Mouse (Mus musculus): ENCODE results near the gene Tspan14.

DNA sequence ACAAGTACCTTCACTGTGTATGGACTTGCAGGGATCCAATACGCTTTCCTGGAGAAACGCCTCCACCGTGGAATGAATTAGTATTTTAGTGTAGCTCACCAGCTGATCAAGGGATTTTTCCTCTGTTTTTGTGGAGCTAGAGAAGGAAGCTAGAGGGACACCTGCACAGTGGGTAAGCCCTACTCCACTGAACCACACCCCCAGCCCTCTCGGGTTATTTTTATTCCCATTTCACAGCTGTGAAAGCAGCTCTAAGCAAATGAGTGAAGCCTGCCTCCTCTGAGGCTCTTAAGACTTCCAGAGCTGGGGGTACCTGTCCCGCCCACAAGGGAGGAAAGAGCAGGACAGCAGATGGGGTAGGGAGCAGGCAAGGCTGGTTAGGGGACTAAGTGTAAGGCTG lies 13.2 kb downstream of the Tspan14 start:
- no peak for TF ChIP-seq CTCF (IDR thresholded peaks at IDR 0.05; ENCODE audit: low read depth, low read length)
- TF ChIP-seq EP300 (IDR thresholded peaks at IDR 0.05; ENCODE audit: insufficient read depth, low read depth, low read length): no peak
- no peak for TF ChIP-seq POLR2A (IDR thresholded peaks at IDR 0.05; ENCODE audit: insufficient read depth, low read length)

Measured in ES-Bruce4 (cell line).